Comparison of ENCODE assay signal across 8 mouse cellular contexts in genomic region chr5:115529742-115530446, GRCm38 (mm10). TPM values are rescaled to one million over a fixed set of nuclear protein-coding genes. Genes with fewer than 3 reads are reported as not detected.
DNase-seq lines count a peak whose midpoint lies in the region; ATAC-seq and TF ChIP-seq lines count a peak whose summit lies in the region.

No protein-coding gene starts in this region.

- no peaks in the 10 kb centered on the region for H3K9me3 ChIP-seq in hindbrain, embryonic 11.5 days (ENCODE audit: control insufficient read depth, low read length)

- no peak overlapping the region for H3K4me2 ChIP-seq in hindbrain, embryonic 11.5 days (replicated peaks; ENCODE audit: low read depth, low read length)

- H3K27ac ChIP-seq in kidney, adult 2 months (ENCODE audit: insufficient read depth, low read depth, low read length) = peak overlapping the region; percentile 52
- H3K27ac ChIP-seq in hindbrain, embryonic 11.5 days (ENCODE audit: low read depth, low read length) = peak overlapping the region; percentile 20; the same call in 1 of the 2 replicates
- peak overlapping the region; percentile 90 for H3K27ac ChIP-seq in macrophage

- WGBS in kidney, adult 2 months = 35% methylated on average over 7 of the region's 7 CpGs
- 61% methylated on average over 7 of the region's 7 CpGs for WGBS in hindbrain, embryonic 11.5 days
- 8% methylated on average over 7 of the region's 7 CpGs for WGBS in macrophage (ENCODE audit: missing documents)

- no peak overlapping the region for H3K4me3 ChIP-seq in kidney, adult 2 months (ENCODE audit: insufficient read depth, low read depth, low read length)
- no peak overlapping the region for H3K4me3 ChIP-seq in hindbrain, embryonic 11.5 days (ENCODE audit: low read depth, low read length)
- no peak overlapping the region for H3K4me3 ChIP-seq in macrophage (ENCODE audit: inconsistent target)

- peaks cover 100% of the 10 kb centered on the region for H3K79me2 ChIP-seq in macrophage (ENCODE audit: inconsistent target)

- H3K27me3 ChIP-seq in kidney, adult 2 months (replicated peaks; ENCODE audit: control insufficient read depth, insufficient read depth, low read length) = no peaks in the 10 kb centered on the region
- H3K27me3 ChIP-seq in hindbrain, embryonic 11.5 days (ENCODE audit: control insufficient read depth, insufficient read depth, low read length) = no peaks in the 10 kb centered on the region

- no peak overlapping the region for H3K9ac ChIP-seq in hindbrain, embryonic 11.5 days (ENCODE audit: low read depth, low read length)

- ATAC-seq in hindbrain, embryonic 11.5 days (ENCODE audit: low FRiP score) = no peak

- peaks cover 65% of the 10 kb centered on the region for H3K4me1 ChIP-seq in kidney, adult 2 months (ENCODE audit: control insufficient read depth, insufficient read depth, low read length)
- peaks cover 3% of the 10 kb centered on the region; the same call in 1 of the 2 replicates for H3K4me1 ChIP-seq in hindbrain, embryonic 11.5 days (replicated peaks; ENCODE audit: control insufficient read depth, insufficient read depth, low read length)

- no peak for TF ChIP-seq POLR2A in kidney, adult 2 months (IDR thresholded peaks at IDR 0.05; ENCODE audit: low read depth, low read length)

- TF ChIP-seq CTCF in kidney, adult 2 months (conservative IDR thresholded peaks at IDR 0.05; ENCODE audit: insufficient read depth, insufficient read length, low read depth, low read length) = no peak

- H3K36me3 ChIP-seq in kidney, adult 2 months (ENCODE audit: control insufficient read depth, insufficient read depth, low read length) = no peaks in the 10 kb centered on the region
- no peaks in the 10 kb centered on the region for H3K36me3 ChIP-seq in hindbrain, embryonic 11.5 days (ENCODE audit: control insufficient read depth, insufficient read depth, low read length)
- H3K36me3 ChIP-seq in macrophage (ENCODE audit: inconsistent target) = no peaks in the 10 kb centered on the region

- peak; percentile 69 for DNase-seq in kidney, adult 2 months
- DNase-seq in kidney, postnatal 14 days = no peak
- peak; percentile 61 to 67 for DNase-seq in cerebellum, postnatal 10 days
- no peak for DNase-seq in hindbrain, embryonic 11.5 days (ENCODE audit: low spot score)
- DNase-seq in layer of hippocampus, adult 11-12 months (ENCODE audit: low spot score) = no peak
- DNase-seq in urinary bladder, postnatal 4 days (ENCODE audit: low spot score in 2 of 2) = no peak
- DNase-seq in adrenal gland, postnatal 25 days = no peak

RNA-seq across cellular contexts. Expression of gene Pxn, which starts 23.4 kb away (rescaled TPM):
- 101 and 122 TPM in 2 replicates for polyA plus RNA-seq in kidney, adult 2 months (2012; rRNA removed)
- 9.0 and 10.1 TPM in 2 replicates for polyA plus RNA-seq in hindbrain, embryonic 11.5 days (2014; fragmentation: Nextera tagmentation; extraction: Ambion mirVana)
- total RNA-seq in macrophage (2018; cell fraction: chromatin; rRNA removed) = 100 to 1,000 TPM; 147 to 750 (median 196) TPM
- 100 to 1,000 TPM in 5 of 26 experiments, 10 to 100 TPM in 21; 72.4 to 157 (median 88.1) TPM for total RNA-seq in macrophage (2018; cell fraction: cytosol; rRNA removed)
- 100 to 1,000 TPM; 108 to 337 (median 136) TPM for total RNA-seq in macrophage (2018; cell fraction: nucleus; rRNA removed)
- polyA plus RNA-seq in macrophage (2018) = 48.5 to 74.5 TPM (median 67.7 TPM) in 3 replicates
- total RNA-seq in adrenal gland, postnatal 25 days (2021) = 38.4 and 45.8 TPM in 2 replicates

RNA-seq across cellular contexts. Expression of gene Rplp0, which starts 29.4 kb away (rescaled TPM):
- polyA plus RNA-seq in kidney, adult 2 months (2012; rRNA removed) = 1,267 and 1,337 TPM in 2 replicates
- 1,244 and 1,247 TPM in 2 replicates for polyA plus RNA-seq in hindbrain, embryonic 11.5 days (2014; fragmentation: Nextera tagmentation; extraction: Ambion mirVana)
- 100 to 1,000 TPM in 3 of 26 experiments, 10 to 100 TPM in 23; 33.9 to 262 (median 61.4) TPM for total RNA-seq in macrophage (2018; cell fraction: chromatin; rRNA removed)
- total RNA-seq in macrophage (2018; cell fraction: cytosol; rRNA removed) = 1,000 to 10,000 TPM in 11 of 26 experiments, 100 to 1,000 TPM in 15; 571 to 1,302 (median 885) TPM
- total RNA-seq in macrophage (2018; cell fraction: nucleus; rRNA removed) = 100 to 1,000 TPM; 118 to 274 (median 175) TPM
- 520 to 1,272 TPM (median 1,219 TPM) in 3 replicates for polyA plus RNA-seq in macrophage (2018)
- total RNA-seq in adrenal gland, postnatal 25 days (2021) = 743 and 806 TPM in 2 replicates

RNA-seq across cellular contexts. Expression of gene Gcn1l1, which starts 35.2 kb away (rescaled TPM):
- polyA plus RNA-seq in kidney, adult 2 months (2012; rRNA removed) = 42.2 and 45.4 TPM in 2 replicates
- 31.8 and 39.4 TPM in 2 replicates for polyA plus RNA-seq in hindbrain, embryonic 11.5 days (2014; fragmentation: Nextera tagmentation; extraction: Ambion mirVana)
- total RNA-seq in macrophage (2018; cell fraction: chromatin; rRNA removed) = 100 to 1,000 TPM in 19 of 26 experiments, 10 to 100 TPM in 7; 62.0 to 244 (median 110) TPM
- total RNA-seq in macrophage (2018; cell fraction: cytosol; rRNA removed) = 10 to 100 TPM; 10.0 to 31.8 (median 20.5) TPM
- 10 to 100 TPM; 33.2 to 96.2 (median 57.2) TPM for total RNA-seq in macrophage (2018; cell fraction: nucleus; rRNA removed)
- 12.9 to 25.7 TPM (median 22.1 TPM) in 3 replicates for polyA plus RNA-seq in macrophage (2018)
- total RNA-seq in adrenal gland, postnatal 25 days (2021) = 71.9 and 76.6 TPM in 2 replicates

RNA-seq across cellular contexts. Expression of gene Sirt4, which starts 45.4 kb away (rescaled TPM):
- polyA plus RNA-seq in kidney, adult 2 months (2012; rRNA removed) = 34.0 and 49.3 TPM in 2 replicates
- polyA plus RNA-seq in hindbrain, embryonic 11.5 days (2014; fragmentation: Nextera tagmentation; extraction: Ambion mirVana) = 21.3 and 23.1 TPM in 2 replicates
- 10 to 100 TPM in 24 of 26 experiments, 1 to 10 TPM in 2; 6.2 to 80.4 (median 31.0) TPM for total RNA-seq in macrophage (2018; cell fraction: chromatin; rRNA removed)
- 10 to 100 TPM in 4 of 26 experiments, 1 to 10 TPM in 22; 2.0 to 12.0 (median 7.2) TPM for total RNA-seq in macrophage (2018; cell fraction: cytosol; rRNA removed)
- 10 to 100 TPM in 25 of 26 experiments, 1 to 10 TPM in 1; 4.8 to 59.3 (median 25.2) TPM for total RNA-seq in macrophage (2018; cell fraction: nucleus; rRNA removed)
- 6.7 to 11.2 TPM (median 7.2 TPM) in 3 replicates for polyA plus RNA-seq in macrophage (2018)
- total RNA-seq in adrenal gland, postnatal 25 days (2021) = 25.2 and 38.3 TPM in 2 replicates

Comparison
In these comparisons a context has a peak if more than half of its experiments do, and no peak if none do; other contexts are left out.
1. DNase-seq: peak in kidney, adult 2 months (single experiment) and cerebellum, postnatal 10 days (2 of 2); none in kidney, postnatal 14 days (single experiment), hindbrain, embryonic 11.5 days (single experiment), layer of hippocampus, adult 11-12 months (single experiment), urinary bladder, postnatal 4 days (0 of 2) and adrenal gland, postnatal 25 days (single experiment).
2. H3K27ac ChIP-seq: peak in every context shown above with its lines; median percentile 90 in macrophage; 52 in kidney, adult 2 months; 20 in hindbrain, embryonic 11.5 days.